Mouse (Mus musculus) bone marrow macrophage, adult 2 months (primary cell): ENCODE data around the gene Dcakd.

Experiments
- CTCF ChIP-seq: IDR thresholded peaks from 2 replicates; pipeline ENCODE4 v1.5.1; 2012; ENCODE audit warnings: low read depth, mild to moderate bottlenecking, low read length, moderate library complexity
- POLR2A ChIP-seq: IDR thresholded peaks from 2 replicates; pipeline ENCODE4 v1.6.1; 2012; ENCODE audit warnings: mild to moderate bottlenecking, low read depth, low read length, borderline replicate concordance

GRCm38 (mm10) chr11:103005254-103005981 lies 22.7 kb downstream of the Dcakd start:
- TF ChIP-seq CTCF (no peak), POLR2A (no peak)
